In genomic region chr15:12424187-12424586, GRCm38 (mm10) we compare ENCODE assay signal across 20 mouse cellular contexts.
DNase-seq lines count a peak whose midpoint lies in the region; ATAC-seq lines count a peak whose summit lies in the region.
"Had no signal": no experiment of that assay in that cellular context is flagged by ENCODE, and none has a peak within 500 bp of the region (broad histone marks: within the 10 kb centered on the region; RNA-seq: fewer than 3 reads in every experiment).

No protein-coding gene starts in this region.

- DNase-seq in 416B (ENCODE audit: low read depth) = peak; percentile 64
- DNase-seq in CD4-positive helper T cell, adult 2 months (ENCODE audit: low read depth, low spot score) = peak; percentile 37
- DNase-seq in T-cell, adult 2 months (ENCODE audit: low spot score) = peak; percentile 26
- no peak for DNase-seq in gastrocnemius, adult 18-20 months (ENCODE audit: low spot score)
- no peak for DNase-seq in cerebellum, adult 9-11 months
- no peak for DNase-seq in forebrain, embryonic 10.5 days (ENCODE audit: extremely low spot score, low spot score)
- DNase-seq: adrenal gland, adult 8-10 months; cerebellum, adult 11-12 months; cerebellum, postnatal 36 days; forebrain, postnatal 0 days; heart, postnatal 10 days; kidney, adult 18-20 months; kidney, postnatal 25 days; layer of hippocampus, adult 9-11 months; lung, postnatal 14 days; thymus, adult 18-20 months had no signal

- peaks cover 24% of the 10 kb centered on the region for H3K4me1 ChIP-seq in kidney, embryonic 15.5 days
- H3K4me1 ChIP-seq in forebrain, embryonic 10.5 days = peaks cover 22% of the 10 kb centered on the region
- H3K4me1 ChIP-seq: hindbrain, embryonic 15.5 days had no signal

- no peak overlapping the region for H3K4me2 ChIP-seq in kidney, embryonic 15.5 days
- H3K4me2 ChIP-seq: embryonic facial prominence, embryonic 12.5 days; hindbrain, embryonic 15.5 days had no signal

- no peak overlapping the region for H3K4me3 ChIP-seq in kidney, embryonic 15.5 days (replicated peaks)
- H3K4me3 ChIP-seq in forebrain, embryonic 10.5 days = no peak overlapping the region
- H3K4me3 ChIP-seq: embryonic facial prominence, embryonic 12.5 days; hindbrain, embryonic 15.5 days had no signal

- WGBS in kidney, embryonic 15.5 days = 63% methylated on average over 5 of the region's 5 CpGs
- WGBS in forebrain, embryonic 10.5 days = 67% methylated on average over 5 of the region's 5 CpGs

- H3K9ac ChIP-seq in kidney, embryonic 15.5 days = no peak overlapping the region
- H3K9ac ChIP-seq: embryonic facial prominence, embryonic 12.5 days; forebrain, postnatal 0 days; hindbrain, embryonic 15.5 days had no signal

- ATAC-seq in megakaryocyte, adult 5-6 weeks (ENCODE audit: poor library complexity, severe bottlenecking) = peak; percentile 84
- no peak for ATAC-seq in kidney, embryonic 15.5 days (replicated peaks; ENCODE audit: low FRiP score)
- ATAC-seq: forebrain, postnatal 0 days had no signal

- no peaks in the 10 kb centered on the region for H3K36me3 ChIP-seq in kidney, embryonic 15.5 days
- no peaks in the 10 kb centered on the region for H3K36me3 ChIP-seq in forebrain, embryonic 10.5 days (replicated peaks)
- H3K36me3 ChIP-seq: embryonic facial prominence, embryonic 12.5 days; hindbrain, embryonic 15.5 days had no signal

- no peaks in the 10 kb centered on the region for H3K9me3 ChIP-seq in kidney, embryonic 15.5 days (replicated peaks)
- no peaks in the 10 kb centered on the region for H3K9me3 ChIP-seq in forebrain, embryonic 10.5 days
- H3K9me3 ChIP-seq: embryonic facial prominence, embryonic 12.5 days; hindbrain, embryonic 15.5 days had no signal

- no peaks in the 10 kb centered on the region for H3K27me3 ChIP-seq in kidney, embryonic 15.5 days
- H3K27me3 ChIP-seq in forebrain, embryonic 10.5 days (ENCODE audit: poor library complexity, severe bottlenecking) = no peaks in the 10 kb centered on the region
- H3K27me3 ChIP-seq: embryonic facial prominence, embryonic 12.5 days; hindbrain, embryonic 15.5 days had no signal

- H3K27ac ChIP-seq in kidney, embryonic 15.5 days = no peak overlapping the region
- no peak overlapping the region for H3K27ac ChIP-seq in forebrain, embryonic 10.5 days
- H3K27ac ChIP-seq: embryonic facial prominence, embryonic 12.5 days; hindbrain, embryonic 15.5 days had no signal

Comparison
In these comparisons a context has a peak if more than half of its experiments do, and no peak if none do; other contexts are left out.
1. DNase-seq: peak in 416B (single experiment), CD4-positive helper T cell, adult 2 months (single experiment) and T-cell, adult 2 months (single experiment); none in gastrocnemius, adult 18-20 months (single experiment), cerebellum, adult 9-11 months (single experiment) and forebrain, embryonic 10.5 days (single experiment).